Mouse (Mus musculus) small intestine, adult 2 months (tissue): ENCODE results near the gene Haghl. TPM values are rescaled to one million over a fixed set of nuclear protein-coding genes. Genes with fewer than 3 reads are reported as not detected.
A peak's percentile ranks its signal among the peaks of the same experiment; 100 is the strongest.

ENCODE experiments used
- H3K27ac ChIP-seq: fragments of 200-500 bp; 2 replicates; pipeline ENCODE4 v1.5.1; 2012; ENCODE audit warnings: low read depth, low read length, control low read depth, inconsistent platforms; ENCODE audit not compliant: insufficient read depth
- H3K27me3 ChIP-seq: fragments of 200-500 bp; 2 replicates; pipeline ENCODE4 v1.6.1; 2012; ENCODE audit warnings: mild to moderate bottlenecking, moderate library complexity, low read length, inconsistent platforms; ENCODE audit not compliant: control insufficient read depth, insufficient read depth
- H3K36me3 ChIP-seq: fragments of 200-500 bp; 2 replicates; pipeline ENCODE4 v1.6.1; 2012; ENCODE audit warnings: mild to moderate bottlenecking, low read length, control low read depth, inconsistent platforms; ENCODE audit not compliant: control insufficient read depth, insufficient read depth
- H3K4me1 ChIP-seq: fragments of 200-500 bp; 2 replicates; pipeline ENCODE4 v1.6.1; 2012; ENCODE audit warnings: low read length, inconsistent platforms, mixed read lengths; ENCODE audit not compliant: control insufficient read depth, insufficient read depth, insufficient read length
- H3K4me3 ChIP-seq: fragments of 200-500 bp; 2 replicates; pipeline ENCODE4 v1.5.1; 2012; ENCODE audit warnings: low read depth, mild to moderate bottlenecking, control low read depth, inconsistent platforms, low read length, moderate library complexity
- CTCF ChIP-seq: fragments of 200-500 bp; IDR thresholded peaks from 2 replicates; pipeline ENCODE4 v1.5.1; 2012; ENCODE audit warnings: low read depth, mild to moderate bottlenecking, control low read depth, inconsistent platforms, low read length, moderate library complexity, mixed read lengths; ENCODE audit not compliant: insufficient replicate concordance, insufficient read length; ENCODE audit errors: extremely low read depth
- POLR2A ChIP-seq: fragments of 200-500 bp; IDR thresholded peaks from 2 replicates; pipeline ENCODE4 v1.6.1; 2012; ENCODE audit warnings: low read depth, mild to moderate bottlenecking, control low read depth, inconsistent platforms, low read length, moderate library complexity
- WGBS: fragments of 180-500 bp; shearing (Covaris S2); methylation state at CpG from one replicate; pipeline ENCODE4 v1.1.7; 2018; 5-methylcytosine and 5-hydroxymethylcytosine counted together
- polyA plus RNA-seq: library from polyadenylated mRNA; depleted of rRNA; stranded (reverse); fragments of >200 nt; gene quantifications from 2 replicates; pipeline ENCODE4 v1.2.3, GENCODE M21; 2012

The Haghl gene
- polyA plus RNA-seq, 1 experiment = 25.0 TPM

DNA sequence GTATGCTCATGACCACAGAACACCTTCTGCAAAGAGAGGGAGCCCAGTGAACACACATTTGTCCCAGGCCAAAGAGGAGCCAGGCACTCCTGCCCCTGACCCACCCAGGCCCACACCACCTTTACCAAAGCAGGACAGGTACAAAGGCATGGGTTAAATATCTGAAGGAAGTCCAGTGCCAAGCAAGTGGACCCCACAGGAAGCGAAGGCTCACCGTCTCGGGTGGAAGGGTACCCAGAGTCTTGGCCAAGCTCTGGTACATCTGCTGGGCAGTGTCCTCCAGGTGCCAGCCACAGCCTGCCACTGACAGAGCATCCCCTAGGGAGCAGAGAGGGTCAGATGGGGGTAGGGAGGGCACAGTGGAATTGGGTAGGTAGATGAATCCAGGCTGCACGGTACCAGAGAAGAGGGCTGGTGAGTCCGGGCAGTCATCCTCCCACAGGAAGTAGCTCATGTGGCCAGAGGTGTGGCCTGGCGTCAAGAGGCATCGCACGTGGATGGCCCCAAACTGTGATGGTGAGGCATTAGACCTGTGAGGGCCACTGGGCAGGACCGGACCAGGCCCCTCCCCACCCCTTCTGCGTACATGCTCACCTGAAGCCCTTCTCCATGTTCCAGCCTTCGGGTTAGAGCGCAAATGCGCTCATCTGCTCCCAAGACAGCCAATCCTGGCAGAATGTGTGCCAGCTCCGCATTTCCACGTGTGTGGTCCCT, 1.5 kb downstream of the Haghl start:
- Histone ChIP-seq H3K27ac (no peak overlapping the region), H3K27me3 (no peaks in the 10 kb centered on the region), H3K4me3 (no peak overlapping the region), H3K4me1 (peaks cover 3% of the 10 kb centered on the region; the same call in 1 of the 2 replicates), H3K36me3 (peaks cover 31% of the 10 kb centered on the region)
- TF ChIP-seq CTCF = no peak
- TF ChIP-seq POLR2A = no peak
- WGBS = 82% methylated on average over 15 of the region's 15 CpGs

DNA sequence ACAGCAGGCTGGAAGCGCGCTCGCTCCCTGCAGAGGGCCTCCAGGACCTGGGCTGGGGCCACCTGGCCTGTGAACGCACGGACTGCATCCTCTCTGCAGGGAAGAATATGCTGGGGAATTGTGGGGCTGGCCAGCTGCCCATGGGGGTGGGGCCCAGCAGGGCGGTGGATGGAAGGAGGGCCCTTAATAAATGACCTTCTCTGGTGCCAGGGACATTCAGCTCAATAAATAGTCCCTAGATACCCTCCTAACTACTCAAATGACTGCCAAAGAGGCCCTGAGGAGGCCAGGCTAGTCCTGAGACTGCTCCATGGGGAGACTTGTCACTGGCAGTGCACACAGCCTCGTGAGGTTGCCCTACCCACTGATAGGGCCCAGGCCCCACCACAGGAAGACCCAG, 2.4 kb downstream of the Haghl start:
- Histone ChIP-seq H3K4me3 (no peak overlapping the region), H3K27ac (no peak overlapping the region), H3K4me1 (peaks cover 3% of the 10 kb centered on the region; the same call in 1 of the 2 replicates), H3K27me3 (no peaks in the 10 kb centered on the region), H3K36me3 (peaks cover 34% of the 10 kb centered on the region)
- TF ChIP-seq POLR2A = no peak
- WGBS = 56% methylated on average over 7 of the region's 7 CpGs

DNA sequence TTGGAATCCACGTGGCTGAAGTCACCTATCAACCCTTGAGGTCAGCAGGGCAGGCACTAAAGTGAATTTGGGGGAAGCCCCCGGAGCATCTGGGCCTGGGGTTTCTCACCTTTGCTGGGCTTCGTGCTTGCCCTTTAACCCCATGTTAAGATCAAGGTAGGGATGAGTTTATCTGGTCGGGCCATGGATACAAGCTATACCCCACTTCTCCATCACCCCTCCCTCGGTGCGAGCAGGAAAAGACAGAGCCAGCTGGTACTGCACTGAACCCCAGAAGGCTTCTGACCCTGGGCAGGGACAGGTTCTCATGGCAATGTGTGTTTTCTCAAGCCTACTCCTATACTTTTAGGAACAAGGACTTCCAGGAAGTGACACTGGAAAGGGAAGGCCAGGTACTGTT, 4.1 kb downstream of the Haghl start:
- H3K27me3 ChIP-seq = no peaks in the 10 kb centered on the region
- 73% methylated on average over 6 of the region's 6 CpGs for WGBS
- TF ChIP-seq POLR2A (no peak), CTCF (no peak)

DNA sequence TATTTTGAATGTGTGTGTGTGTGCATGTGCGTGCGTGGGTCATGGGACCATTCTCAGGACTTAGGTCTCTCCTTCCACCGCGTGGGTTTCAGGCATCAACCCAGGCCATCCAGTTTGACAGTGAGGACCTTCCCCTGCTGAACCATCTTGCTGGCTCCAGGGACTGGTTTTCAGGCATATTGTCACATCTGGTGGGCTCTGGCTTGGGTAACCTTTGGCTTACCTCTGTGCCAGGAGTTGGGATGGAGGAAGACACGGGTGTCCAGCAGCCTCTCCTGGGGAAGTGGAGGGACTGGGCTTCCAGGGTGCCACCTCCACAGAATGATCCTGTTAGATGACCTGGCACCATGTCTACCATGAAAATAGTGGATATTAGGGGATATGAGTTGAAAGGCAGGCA, 7.5 kb downstream of the Haghl start:
- H3K4me1 ChIP-seq = peaks cover 7% of the 10 kb centered on the region; the same call in 1 of the 2 replicates
- H3K27ac ChIP-seq = no peak overlapping the region
- WGBS = 96% methylated on average over 5 of the region's 5 CpGs
- no peak overlapping the region for H3K4me3 ChIP-seq
- H3K36me3 ChIP-seq = peaks cover 46% of the 10 kb centered on the region
- TF ChIP-seq CTCF (no peak), POLR2A (no peak)
- no peaks in the 10 kb centered on the region for H3K27me3 ChIP-seq

More for the DNA sequence above, 4.1 kb downstream of the Haghl start:
- Histone ChIP-seq H3K27ac (no peak overlapping the region), H3K4me1 (peaks cover 3% of the 10 kb centered on the region; the same call in 1 of the 2 replicates), H3K4me3 (no peak overlapping the region), H3K36me3 (peaks cover 46% of the 10 kb centered on the region)

DNA sequence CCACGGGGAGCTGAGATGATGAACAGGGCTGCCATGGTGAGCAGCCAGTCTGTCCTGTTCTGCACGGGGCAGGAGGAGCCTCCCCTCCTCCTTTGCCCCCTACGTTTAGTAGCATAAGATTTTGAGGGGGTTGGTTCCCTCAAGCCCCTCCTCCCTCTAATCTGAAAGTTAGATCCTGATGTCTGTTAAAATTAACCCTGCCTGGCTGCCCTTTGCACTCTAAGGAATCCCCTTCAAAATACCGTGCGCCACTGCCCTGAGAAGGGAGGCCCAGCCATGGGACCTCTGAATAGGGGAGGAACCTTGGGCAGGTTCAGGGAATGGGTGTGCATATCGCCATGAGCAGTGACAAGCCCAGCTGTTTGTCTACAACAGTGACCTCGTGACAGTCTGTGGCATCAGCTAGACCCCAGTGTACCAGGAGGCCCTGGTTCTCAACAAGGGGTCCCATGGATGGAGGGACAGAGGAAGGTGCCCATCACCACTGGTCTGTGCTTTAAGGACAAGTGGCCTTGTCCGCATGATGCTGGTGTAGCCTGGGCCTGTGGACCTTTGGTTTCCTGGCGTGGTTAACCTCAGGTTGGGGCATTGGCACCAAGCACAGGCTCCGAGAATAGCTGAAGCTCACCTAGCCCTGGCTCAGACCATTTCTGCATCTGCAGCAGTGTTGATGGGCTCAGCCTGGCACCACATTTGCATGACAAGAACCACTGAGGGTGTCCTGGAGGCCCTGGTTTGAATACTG, 10.0 kb downstream of the Haghl start:
- TF ChIP-seq POLR2A = no peak
- TF ChIP-seq CTCF = no peak
- H3K27me3 ChIP-seq = no peaks in the 10 kb centered on the region
- no peak overlapping the region for H3K4me3 ChIP-seq
- peaks cover 28% of the 10 kb centered on the region for H3K36me3 ChIP-seq
- WGBS = 78% methylated on average over 10 of the region's 10 CpGs
- H3K4me1 ChIP-seq = peaks cover 7% of the 10 kb centered on the region; the same call in 1 of the 2 replicates
- H3K27ac ChIP-seq = no peak overlapping the region

DNA sequence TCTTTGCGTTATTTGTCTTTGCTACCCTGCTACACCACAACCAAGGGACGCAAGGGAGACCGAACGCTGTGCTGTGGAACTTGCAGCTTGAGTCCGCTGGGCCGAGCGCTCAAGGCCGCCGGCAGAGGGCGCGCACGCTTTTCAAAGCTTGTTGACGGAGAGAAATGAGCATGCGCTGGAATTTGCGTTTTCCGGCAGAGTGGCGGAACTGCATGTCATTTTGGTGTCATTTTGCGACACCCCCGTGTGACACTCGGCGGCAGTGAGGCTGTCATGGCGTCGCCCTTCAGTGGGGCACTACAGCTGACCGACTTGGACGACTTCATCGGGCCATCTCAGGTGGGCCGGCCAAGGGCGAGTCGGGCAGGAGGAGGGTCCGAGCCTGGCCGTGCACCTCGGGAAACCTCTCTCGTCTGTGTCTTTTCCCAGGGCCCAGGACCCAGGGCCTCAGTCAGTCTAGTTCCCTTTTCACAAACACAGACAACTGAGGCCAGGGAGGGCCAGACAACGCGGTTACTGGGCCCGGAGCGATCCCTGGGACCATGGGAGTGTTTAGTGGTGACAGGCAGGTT, 11.8 kb downstream of the Haghl start, which contains the start of gene Narfl:
Gene Narfl, plus strand, starts transcription at position 228 of the 572 bp plus-strand sequence.
- Histone ChIP-seq H3K4me3 (peak within 1 kb of the TSS; percentile 92), H3K4me1 (peaks cover 7% of the 10 kb centered on the region; the same call in 1 of the 2 replicates), H3K27me3 (no peaks in the 10 kb centered on the region), H3K36me3 (peaks cover 14% of the 10 kb centered on the region), H3K27ac (no peak within 1 kb of the TSS)
- TF ChIP-seq POLR2A = peak; percentile 34
- TF ChIP-seq CTCF = peak; percentile 88
- WGBS = under 1% methylated on average over 37 of the region's 37 CpGs

DNA sequence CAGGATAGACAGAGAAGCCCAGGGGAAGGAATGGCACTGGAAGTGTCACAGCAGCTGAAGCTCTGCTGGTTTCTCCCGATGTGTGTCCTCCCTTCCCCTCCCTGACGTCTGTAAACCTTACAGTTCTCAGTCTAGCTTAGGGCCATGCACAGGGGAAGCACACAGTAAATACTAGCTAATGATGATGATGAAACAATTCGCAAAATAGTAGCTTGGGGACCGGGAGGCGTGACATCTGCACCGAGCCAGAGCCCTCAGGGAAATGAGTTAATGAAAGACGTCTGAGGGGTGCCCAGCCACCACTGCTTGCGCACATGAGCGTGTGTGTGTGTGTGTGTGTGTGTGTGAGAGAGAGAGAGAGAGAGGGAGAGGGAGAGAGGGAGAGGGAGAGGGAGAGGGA, 16.1 kb downstream of the Haghl start:
- Histone ChIP-seq H3K4me3 (no peak overlapping the region), H3K27me3 (no peaks in the 10 kb centered on the region), H3K27ac (no peak overlapping the region), H3K36me3 (no peaks in the 10 kb centered on the region), H3K4me1 (peaks cover 3% of the 10 kb centered on the region; the same call in 1 of the 2 replicates)
- TF ChIP-seq CTCF (no peak), POLR2A (no peak)
- 53% methylated on average over 9 of the region's 9 CpGs for WGBS
